Mouse (Mus musculus) embryonic facial prominence, embryonic 15.5 days (tissue): Measurements from ENCODE around the gene Tef. TPM values are rescaled to one million over a fixed set of nuclear protein-coding genes. Genes with fewer than 3 reads are reported as not detected.

Source experiments
- ATAC-seq: fragments of 200-750 bp; cut with Nextera tagmentation; 2 replicates; pipeline ENCODE4 v1.8.0; 2017; ENCODE audit warnings: low read depth, moderate TSS enrichment; ENCODE audit not compliant: insufficient number of reproducible peaks, low FRiP score, low TSS enrichment
- H3K27ac ChIP-seq: fragments of 300-500 bp; sonication (generic); replicated peaks from 2 replicates; pipeline ENCODE4 v1.5.1; 2015; ENCODE audit warnings: mild to moderate bottlenecking, inconsistent platforms
- H3K27me3 ChIP-seq: fragments of 300-500 bp; sonication (generic); 2 replicates; pipeline ENCODE4 v1.6.1; 2015; ENCODE audit warnings: inconsistent platforms
- H3K36me3 ChIP-seq: fragments of 300-500 bp; sonication (generic); 2 replicates; pipeline ENCODE4 v1.6.1; 2015; ENCODE audit warnings: mild to moderate bottlenecking, inconsistent platforms
- H3K4me1 ChIP-seq: fragments of 300-500 bp; sonication (generic); 2 replicates; pipeline ENCODE4 v1.6.1; 2015; ENCODE audit warnings: inconsistent platforms
- H3K4me2 ChIP-seq: fragments of 300-500 bp; sonication (generic); replicated peaks from 2 replicates; pipeline ENCODE4 v1.6.1; 2015; ENCODE audit warnings: mild to moderate bottlenecking, inconsistent platforms
- H3K4me3 ChIP-seq: fragments of 300-500 bp; sonication (generic); replicated peaks from 2 replicates; pipeline ENCODE4 v1.5.1; 2015; ENCODE audit warnings: mild to moderate bottlenecking, inconsistent platforms
- H3K9ac ChIP-seq: fragments of 300-500 bp; sonication (generic); 2 replicates; pipeline ENCODE4 v1.6.1; 2015; ENCODE audit warnings: inconsistent platforms
- H3K9me3 ChIP-seq: fragments of 300-500 bp; sonication (generic); replicated peaks from 2 replicates; pipeline ENCODE4 v1.6.1; 2016; ENCODE audit warnings: inconsistent platforms
- WGBS: fragments of 180-500 bp; shearing (Covaris S2); methylation state at CpG from one replicate; pipeline ENCODE4 v1.1.7; 2015; 5-methylcytosine and 5-hydroxymethylcytosine counted together
- polyA plus RNA-seq: library from polyadenylated mRNA; unstranded; fragments of >200 nt; fragmentation: Nextera tagmentation; extraction: Ambion mirVana; gene quantifications from 2 replicates; pipeline ENCODE4 v1.2.1, GENCODE M21; 2015

The Tef gene
- 31.1 and 32.3 TPM in 2 replicates for polyA plus RNA-seq

GRCm38 (mm10) chr15:81802001-81802890 lies at the start of gene Tef:
Gene Tef, plus strand, starts transcription at chr15:81802421.
- WGBS, result 19% methylated on average over 19 of the region's 19 CpGs
- Histone ChIP-seq H3K4me2 (peak within 1 kb of the TSS; percentile 71), H3K9ac (peak within 1 kb of the TSS; percentile 35), H3K9me3 (no peaks in the 10 kb centered on the region), H3K27ac (peak within 1 kb of the TSS; percentile 84), H3K27me3 (no peaks in the 10 kb centered on the region), H3K4me1 (peaks cover 48% of the 10 kb centered on the region), H3K36me3 (no peaks in the 10 kb centered on the region), H3K4me3 (peak within 1 kb of the TSS; percentile 42)
- ATAC-seq, result peak; percentile 95

GRCm38 (mm10) chr15:81753669-81754068 lies 48.6 kb upstream of the Tef start:
- no peaks in the 10 kb centered on the region for H3K27me3 ChIP-seq
- H3K4me3 ChIP-seq, result no peak overlapping the region
- H3K4me2 ChIP-seq, result no peak overlapping the region
- no peak for ATAC-seq
- no peaks in the 10 kb centered on the region for H3K9me3 ChIP-seq
- WGBS, result 93% methylated on average over 9 of the region's 9 CpGs
- 0 out of 2 replicates have a peak, but pooled peaks cover 4% of the 10 kb centered on the region for H3K4me1 ChIP-seq
- H3K36me3 ChIP-seq, result peaks cover 14% of the 10 kb centered on the region; the same call in 1 of the 2 replicates
- no peak overlapping the region for H3K9ac ChIP-seq
- H3K27ac ChIP-seq, result no peak overlapping the region

GRCm38 (mm10) chr15:81758701-81759100 lies 43.5 kb upstream of the Tef start:
- no peaks in the 10 kb centered on the region for H3K27me3 ChIP-seq
- H3K4me3 ChIP-seq, result no peak overlapping the region
- H3K4me1 ChIP-seq, result 0 out of 2 replicates have a peak, but pooled peaks cover 3% of the 10 kb centered on the region
- no peaks in the 10 kb centered on the region for H3K9me3 ChIP-seq
- peaks cover 12% of the 10 kb centered on the region; the same call in 1 of the 2 replicates for H3K36me3 ChIP-seq
- no peak for ATAC-seq
- no peak overlapping the region for H3K9ac ChIP-seq
- H3K4me2 ChIP-seq, result no peak overlapping the region
- no peak overlapping the region for H3K27ac ChIP-seq
- WGBS, result 88% methylated on average over 5 of the region's 5 CpGs

- H3K27me3 ChIP-seq, result no peaks in the 10 kb centered on the region
These were observed 42.7 kb upstream of the Tef start for GRCm38 (mm10) chr15:81759542-81759941.

GRCm38 (mm10) chr15:81760361-81761079 lies 41.7 kb upstream of the Tef start:
- Histone ChIP-seq H3K4me3 (no peak overlapping the region), H3K4me1 (0 out of 2 replicates have a peak, but pooled peaks cover 3% of the 10 kb centered on the region), H3K36me3 (peaks cover 9% of the 10 kb centered on the region; the same call in 1 of the 2 replicates), H3K27ac (no peak overlapping the region), H3K27me3 (no peaks in the 10 kb centered on the region), H3K9ac (no peak overlapping the region), H3K9me3 (no peaks in the 10 kb centered on the region), H3K4me2 (no peak overlapping the region)
- 82% methylated on average over 5 of the region's 5 CpGs for WGBS
- no peak for ATAC-seq

More at GRCm38 (mm10) chr15:81759542-81759941, 42.7 kb upstream of the Tef start:
- Histone ChIP-seq H3K27ac (no peak overlapping the region), H3K4me2 (no peak overlapping the region), H3K36me3 (peaks cover 12% of the 10 kb centered on the region; the same call in 1 of the 2 replicates), H3K4me3 (no peak overlapping the region), H3K9ac (no peak overlapping the region), H3K4me1 (0 out of 2 replicates have a peak, but pooled peaks cover 3% of the 10 kb centered on the region), H3K9me3 (no peaks in the 10 kb centered on the region)
- WGBS, result 95% methylated on average over 3 of the region's 3 CpGs
- no peak for ATAC-seq

GRCm38 (mm10) chr15:81761381-81761780 lies 40.8 kb upstream of the Tef start:
- no peak overlapping the region for H3K4me3 ChIP-seq
- H3K9ac ChIP-seq, result no peak overlapping the region
- no peak overlapping the region for H3K4me2 ChIP-seq
- H3K27me3 ChIP-seq, result no peaks in the 10 kb centered on the region
- H3K36me3 ChIP-seq, result peaks cover 4% of the 10 kb centered on the region; the same call in 1 of the 2 replicates
- no peak overlapping the region for H3K27ac ChIP-seq
- WGBS, result 49% methylated on average over 7 of the region's 7 CpGs
- ATAC-seq, result no peak
- 0 out of 2 replicates have a peak, but pooled peaks cover 3% of the 10 kb centered on the region for H3K4me1 ChIP-seq
- no peaks in the 10 kb centered on the region for H3K9me3 ChIP-seq

GRCm38 (mm10) chr15:81761959-81762358 lies 40.3 kb upstream of the Tef start:
- ATAC-seq, result no peak
- Histone ChIP-seq H3K27ac (no peak overlapping the region), H3K4me3 (no peak overlapping the region), H3K9ac (no peak overlapping the region), H3K36me3 (peaks cover 4% of the 10 kb centered on the region; the same call in 1 of the 2 replicates), H3K4me2 (no peak overlapping the region), H3K4me1 (0 out of 2 replicates have a peak, but pooled peaks cover 3% of the 10 kb centered on the region), H3K27me3 (no peaks in the 10 kb centered on the region), H3K9me3 (no peaks in the 10 kb centered on the region)
- 94% methylated on average over 3 of the region's 3 CpGs for WGBS

GRCm38 (mm10) chr15:81764573-81764972 lies 37.6 kb upstream of the Tef start:
- H3K4me3 ChIP-seq, result no peak overlapping the region
- ATAC-seq, result no peak
- peaks cover 23% of the 10 kb centered on the region for H3K36me3 ChIP-seq
- 81% methylated on average over 6 of the region's 6 CpGs for WGBS
- H3K4me1 ChIP-seq, result 0 out of 2 replicates have a peak, but pooled peaks cover 3% of the 10 kb centered on the region
- no peak overlapping the region for H3K4me2 ChIP-seq
- no peak overlapping the region for H3K9ac ChIP-seq
- no peaks in the 10 kb centered on the region for H3K27me3 ChIP-seq
- H3K9me3 ChIP-seq, result no peaks in the 10 kb centered on the region
- H3K27ac ChIP-seq, result no peak overlapping the region

GRCm38 (mm10) chr15:81765651-81766050 lies 36.6 kb upstream of the Tef start:
- 92% methylated on average over 9 of the region's 9 CpGs for WGBS
- Histone ChIP-seq H3K4me3 (no peak overlapping the region), H3K4me2 (no peak overlapping the region), H3K36me3 (peaks cover 31% of the 10 kb centered on the region), H3K27ac (no peak overlapping the region), H3K4me1 (0 out of 2 replicates have a peak, but pooled peaks cover 1% of the 10 kb centered on the region), H3K9me3 (no peaks in the 10 kb centered on the region), H3K9ac (no peak overlapping the region), H3K27me3 (no peaks in the 10 kb centered on the region)
- ATAC-seq, result no peak

GRCm38 (mm10) chr15:81766439-81766838 lies 35.8 kb upstream of the Tef start:
- no peak overlapping the region for H3K4me2 ChIP-seq
- no peak overlapping the region for H3K9ac ChIP-seq
- peaks cover 33% of the 10 kb centered on the region for H3K36me3 ChIP-seq
- H3K4me3 ChIP-seq, result no peak overlapping the region
- no peaks in the 10 kb centered on the region for H3K9me3 ChIP-seq
- no peak overlapping the region for H3K27ac ChIP-seq
- no peak for ATAC-seq
- 87% methylated on average over 5 of the region's 5 CpGs for WGBS
- no peaks in the 10 kb centered on the region for H3K27me3 ChIP-seq
- no peaks in the 10 kb centered on the region for H3K4me1 ChIP-seq

- H3K36me3 ChIP-seq, result peaks cover 54% of the 10 kb centered on the region
- no peak overlapping the region for H3K4me3 ChIP-seq
- no peaks in the 10 kb centered on the region for H3K9me3 ChIP-seq
- no peaks in the 10 kb centered on the region for H3K27me3 ChIP-seq
- no peak overlapping the region for H3K27ac ChIP-seq
- H3K9ac ChIP-seq, result no peak overlapping the region
- H3K4me1 ChIP-seq, result peaks cover 6% of the 10 kb centered on the region
- 58% methylated on average over 13 of the region's 13 CpGs for WGBS
- ATAC-seq, result no peak
- H3K4me2 ChIP-seq, result no peak overlapping the region
These were observed 33.2 kb upstream of the Tef start for GRCm38 (mm10) chr15:81769037-81769436.
